Mouse (Mus musculus): ENCODE data around the gene Slc39a11. TPM values are rescaled to one million over a fixed set of nuclear protein-coding genes. Genes with fewer than 3 reads are reported as not detected.

Gene Slc39a11
- total and polyA plus RNA-seq, 2 experiments from 2014 or later = 40.4 to 62.5 TPM

- H3K4me1 ChIP-seq (ENCODE audit: insufficient read depth, low read length) = no peaks in the 10 kb centered on the region
- H3K27me3 ChIP-seq (ENCODE audit: insufficient read depth, low read length) = no peaks in the 10 kb centered on the region
- TF ChIP-seq CTCF (IDR thresholded peaks at IDR 0.05) = no peak
- H3K9ac ChIP-seq (replicated peaks; ENCODE audit: low read length, poor library complexity, severe bottlenecking) = no peak overlapping the region
- WGBS = 87% methylated on average over 5 of the region's 5 CpGs
- DNase-seq (ENCODE audit: low spot score) (no peak), ATAC-seq (ENCODE audit: low FRiP score) (no peak)
- no peak overlapping the region for H3K4me3 ChIP-seq (ENCODE audit: low read depth, low read length)
- peaks cover 22% of the 10 kb centered on the region for H3K36me3 ChIP-seq (ENCODE audit: insufficient read depth, low read length)
- no peak overlapping the region for H3K4me2 ChIP-seq (ENCODE audit: low read depth, low read length, poor library complexity, severe bottlenecking)
- H3K9me3 ChIP-seq (ENCODE audit: low read length) = no peaks in the 10 kb centered on the region
- H3K27ac ChIP-seq (ENCODE audit: low read depth, low read length) = no peak overlapping the region
Observed at GRCm38 (mm10) chr11:113674595-113674994, 24.7 kb upstream of the Slc39a11 start.

DNA sequence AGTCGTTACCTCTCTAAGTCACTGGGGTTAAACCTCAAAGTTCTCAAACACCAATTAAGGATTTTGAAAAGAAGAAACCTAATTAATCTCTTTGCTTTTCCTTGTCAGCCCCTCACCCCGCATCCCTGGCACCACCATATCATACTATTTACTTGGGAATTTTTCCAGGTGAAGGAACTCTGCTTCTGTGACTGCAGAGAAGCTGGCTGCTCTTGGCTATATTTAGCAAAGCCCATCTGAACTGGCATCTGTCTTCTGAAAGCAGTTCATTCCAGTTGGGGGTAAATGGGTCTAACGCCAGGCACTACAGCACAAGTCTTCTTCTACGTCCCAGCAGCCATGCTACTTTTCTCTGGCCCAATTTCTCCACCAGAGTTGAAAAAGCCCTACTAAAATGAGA is 23.7 kb upstream of the Slc39a11 start:
- Histone ChIP-seq H3K9me3 (ENCODE audit: low read length) (no peaks in the 10 kb centered on the region), H3K36me3 (ENCODE audit: insufficient read depth, low read length) (peaks cover 22% of the 10 kb centered on the region), H3K9ac (replicated peaks; ENCODE audit: low read length, poor library complexity, severe bottlenecking) (no peak overlapping the region), H3K4me1 (ENCODE audit: insufficient read depth, low read length) (no peaks in the 10 kb centered on the region), H3K27ac (ENCODE audit: low read depth, low read length) (no peak overlapping the region), H3K4me2 (ENCODE audit: low read depth, low read length, poor library complexity, severe bottlenecking) (no peak overlapping the region), H3K27me3 (ENCODE audit: insufficient read depth, low read length) (no peaks in the 10 kb centered on the region), H3K4me3 (ENCODE audit: low read depth, low read length) (no peak overlapping the region)
- 90% methylated on average over 4 of the region's 4 CpGs for WGBS
- no peak for ATAC-seq (ENCODE audit: low FRiP score)
- DNase-seq (ENCODE audit: low spot score) = no peak
- no peak for TF ChIP-seq CTCF (IDR thresholded peaks at IDR 0.05)

DNA sequence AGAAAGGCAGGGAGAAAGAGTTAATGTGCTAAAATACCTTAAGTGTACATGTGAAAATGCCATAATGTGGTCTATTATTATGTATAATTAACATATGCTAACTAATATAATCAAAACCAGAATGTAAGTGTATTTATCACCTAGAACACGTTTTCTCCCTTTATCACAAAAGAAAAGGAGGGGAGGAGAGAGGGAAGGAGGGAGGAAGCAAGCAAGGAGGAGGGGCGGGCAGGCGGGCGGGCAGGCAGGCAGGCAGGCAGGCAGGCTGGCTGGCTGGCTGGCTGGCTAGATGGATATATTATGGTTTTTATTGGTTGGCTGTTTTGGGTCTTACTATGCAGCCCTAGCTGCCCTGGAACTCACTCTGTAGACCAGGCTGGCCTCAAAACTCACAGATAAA is 19.8 kb upstream of the Slc39a11 start:
- WGBS = 89% methylated on average over 4 of the region's 4 CpGs

GRCm38 (mm10) chr11:113668857-113669256 is 19.0 kb upstream of the Slc39a11 start:
- Histone ChIP-seq H3K4me3 (ENCODE audit: low read depth, low read length) (no peak overlapping the region), H3K4me2 (ENCODE audit: low read depth, low read length, poor library complexity, severe bottlenecking) (no peak overlapping the region), H3K4me1 (ENCODE audit: insufficient read depth, low read length) (no peaks in the 10 kb centered on the region), H3K36me3 (ENCODE audit: insufficient read depth, low read length) (peaks cover 14% of the 10 kb centered on the region), H3K27ac (ENCODE audit: low read depth, low read length) (no peak overlapping the region), H3K9ac (replicated peaks; ENCODE audit: low read length, poor library complexity, severe bottlenecking) (no peak overlapping the region), H3K27me3 (ENCODE audit: insufficient read depth, low read length) (no peaks in the 10 kb centered on the region), H3K9me3 (ENCODE audit: low read length) (no peaks in the 10 kb centered on the region)
- ATAC-seq (ENCODE audit: low FRiP score) (no peak), DNase-seq (ENCODE audit: low spot score) (no peak)
- 96% methylated on average over 5 of the region's 5 CpGs for WGBS
- no peak for TF ChIP-seq CTCF (IDR thresholded peaks at IDR 0.05)

More for the DNA sequence above, 19.8 kb upstream of the Slc39a11 start:
- peaks cover 11% of the 10 kb centered on the region for H3K36me3 ChIP-seq (ENCODE audit: insufficient read depth, low read length)
- H3K9me3 ChIP-seq (ENCODE audit: low read length) = no peaks in the 10 kb centered on the region
- H3K9ac ChIP-seq (replicated peaks; ENCODE audit: low read length, poor library complexity, severe bottlenecking) = no peak overlapping the region
- H3K4me2 ChIP-seq (ENCODE audit: low read depth, low read length, poor library complexity, severe bottlenecking) = no peak overlapping the region
- H3K4me3 ChIP-seq (ENCODE audit: low read depth, low read length) = no peak overlapping the region
- no peak overlapping the region for H3K27ac ChIP-seq (ENCODE audit: low read depth, low read length)
- no peaks in the 10 kb centered on the region for H3K27me3 ChIP-seq (ENCODE audit: insufficient read depth, low read length)
- no peaks in the 10 kb centered on the region for H3K4me1 ChIP-seq (ENCODE audit: insufficient read depth, low read length)
- no peak for DNase-seq (ENCODE audit: low spot score)
- ATAC-seq (ENCODE audit: low FRiP score) = no peak
- TF ChIP-seq CTCF (IDR thresholded peaks at IDR 0.05) = no peak

GRCm38 (mm10) chr11:113667704-113668103 is 17.8 kb upstream of the Slc39a11 start:
- Histone ChIP-seq H3K4me3 (ENCODE audit: low read depth, low read length) (no peak overlapping the region), H3K4me1 (ENCODE audit: insufficient read depth, low read length) (no peaks in the 10 kb centered on the region), H3K27me3 (ENCODE audit: insufficient read depth, low read length) (no peaks in the 10 kb centered on the region), H3K4me2 (ENCODE audit: low read depth, low read length, poor library complexity, severe bottlenecking) (no peak overlapping the region), H3K27ac (ENCODE audit: low read depth, low read length) (no peak overlapping the region), H3K9ac (replicated peaks; ENCODE audit: low read length, poor library complexity, severe bottlenecking) (no peak overlapping the region), H3K36me3 (ENCODE audit: insufficient read depth, low read length) (peaks cover 16% of the 10 kb centered on the region), H3K9me3 (ENCODE audit: low read length) (no peaks in the 10 kb centered on the region)
- no peak for DNase-seq (ENCODE audit: low spot score)
- 87% methylated on average over 4 of the region's 4 CpGs for WGBS
- no peak for ATAC-seq (ENCODE audit: low FRiP score)
- no peak for TF ChIP-seq CTCF (IDR thresholded peaks at IDR 0.05)

DNA sequence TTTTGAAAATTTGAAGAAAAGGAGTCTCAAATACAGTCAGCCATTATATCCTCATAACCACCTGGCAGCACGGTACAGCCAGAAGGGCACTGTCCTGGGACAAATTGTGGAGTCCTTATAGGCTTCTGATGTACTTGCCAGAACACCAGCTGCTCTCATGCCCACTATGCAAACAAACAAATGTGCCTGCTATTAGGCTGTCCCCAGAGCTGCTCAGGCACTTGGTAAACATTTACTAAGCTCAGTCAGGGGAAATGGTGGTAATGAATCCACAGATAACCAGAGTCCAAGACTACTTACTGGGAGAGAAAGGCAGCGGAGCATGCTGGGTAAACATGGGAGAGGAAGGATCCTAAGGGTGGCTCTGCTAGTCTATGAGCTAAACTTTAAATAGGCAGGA is 17.2 kb upstream of the Slc39a11 start:
- no peak for DNase-seq (ENCODE audit: low spot score)
- 72% methylated on average over 2 of the region's 2 CpGs for WGBS

More for the DNA sequence above, 17.2 kb upstream of the Slc39a11 start:
- Histone ChIP-seq H3K4me2 (ENCODE audit: low read depth, low read length, poor library complexity, severe bottlenecking) (no peak overlapping the region), H3K36me3 (ENCODE audit: insufficient read depth, low read length) (peaks cover 19% of the 10 kb centered on the region), H3K27ac (ENCODE audit: low read depth, low read length) (no peak overlapping the region), H3K9ac (replicated peaks; ENCODE audit: low read length, poor library complexity, severe bottlenecking) (no peak overlapping the region), H3K9me3 (ENCODE audit: low read length) (no peaks in the 10 kb centered on the region), H3K4me1 (ENCODE audit: insufficient read depth, low read length) (no peaks in the 10 kb centered on the region), H3K27me3 (ENCODE audit: insufficient read depth, low read length) (no peaks in the 10 kb centered on the region), H3K4me3 (ENCODE audit: low read depth, low read length) (no peak overlapping the region)
- ATAC-seq (ENCODE audit: low FRiP score) = no peak
- TF ChIP-seq CTCF (IDR thresholded peaks at IDR 0.05) = no peak

Data from midbrain, postnatal 0 days (tissue).